Mouse (Mus musculus) kidney, adult 2 months (tissue): ENCODE data around the gene Dop1b.

Source experiments
- CTCF ChIP-seq: fragments of 200-500 bp; conservative IDR thresholded peaks from 2 replicates; pipeline ENCODE4 v1.5.1; 2011; ENCODE audit warnings: low read depth, mild to moderate bottlenecking, control low read depth, low read length, moderate library complexity, mixed read lengths; ENCODE audit not compliant: insufficient read depth, insufficient read length
- POLR2A ChIP-seq: fragments of 200-500 bp; IDR thresholded peaks from one replicate; pipeline ENCODE4 v1.6.1; 2011; ENCODE audit warnings: low read depth, low read length, control low read depth

GRCm38 (mm10) chr16:93832451-93833276, 121.0 kb downstream of the Dop1b start:
- TF ChIP-seq CTCF (no peak), POLR2A (no peak)
